ENCODE assay signal across 11 mouse cellular contexts in the genomic region with DNA sequence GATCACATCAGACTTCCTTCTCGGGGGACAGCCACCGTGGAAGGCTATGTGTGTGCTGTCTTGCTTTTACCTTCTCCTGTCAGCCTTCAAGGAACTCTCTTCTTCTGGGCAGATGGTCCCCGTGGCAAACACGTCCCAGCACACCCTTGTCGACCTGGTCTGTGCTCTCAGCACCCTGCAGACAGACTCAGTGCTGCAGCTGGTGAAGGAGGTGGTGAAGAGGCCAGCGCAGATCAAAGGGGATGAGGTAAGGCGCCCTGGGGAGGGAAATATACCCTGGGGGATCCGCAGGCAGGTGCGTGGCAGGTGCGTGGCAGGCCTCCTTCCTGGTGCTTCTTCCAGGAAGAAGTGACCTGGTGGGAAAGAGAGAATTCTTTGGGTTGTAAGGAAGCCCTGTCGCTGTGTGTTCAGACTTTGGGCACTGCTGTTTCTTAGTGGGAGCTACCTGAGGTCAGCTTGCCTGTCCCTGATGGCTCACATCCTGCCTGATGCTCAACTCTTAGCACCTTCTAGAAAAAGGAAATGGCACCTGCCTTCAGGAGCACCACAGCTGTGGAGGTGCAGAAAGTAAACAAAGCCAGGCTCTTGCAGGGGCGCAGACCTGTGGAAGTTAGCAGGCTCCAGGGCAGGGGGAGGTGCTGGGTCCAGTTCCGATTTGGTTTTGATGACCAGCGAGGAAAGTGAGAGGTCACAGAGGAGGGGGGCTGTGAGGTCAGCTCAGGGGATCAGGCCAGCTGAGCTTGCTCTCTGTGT. TPM values are rescaled to one million over a fixed set of nuclear protein-coding genes. Genes with fewer than 3 reads are reported as not detected.
DNase-seq lines count a peak whose midpoint lies in the region; ATAC-seq lines count a peak whose summit lies in the region.
"Had no signal": no experiment of that assay in that cellular context is flagged by ENCODE, and none has a peak within 500 bp of the region (broad histone marks: within the 10 kb centered on the region; RNA-seq: fewer than 3 reads in every experiment).

No protein-coding gene starts in this region.

- ATAC-seq in cerebellum, adult (ENCODE audit: insufficient number of reproducible peaks, low FRiP score, low TSS enrichment) = no peak
- ATAC-seq: liver, embryonic 12.5 days had no signal

- peak; percentile 39 for DNase-seq in A20 (ENCODE audit: low read depth, low spot score)
- DNase-seq in CD4-positive helper T cell, adult 2 months (ENCODE audit: low read depth, low spot score) = peak; percentile 60
- peak; percentile 53 for DNase-seq in induced T-regulatory cell, adult 2 months (ENCODE audit: low read depth)
- peak; percentile 72 for DNase-seq in thymus, postnatal 0 days (ENCODE audit: low spot score)
- DNase-seq in layer of hippocampus, adult 9-10 months (ENCODE audit: low spot score) = no peak
- no peak for DNase-seq in gastrocnemius, postnatal 4 days (ENCODE audit: low spot score in 2 of 2)
- DNase-seq: cerebellum, postnatal 14 days; gastrocnemius, postnatal 25 days; lung, embryonic 14.5 days had no signal

RNA-seq across cellular contexts. Expression of a gene that starts 54.5 kb away (rescaled TPM):
- polyA plus RNA-seq in thymus, postnatal 0 days (2015; fragmentation: Nextera tagmentation; extraction: Ambion mirVana) = 37.9 and 39.9 TPM in 2 replicates
- total RNA-seq in gastrocnemius, postnatal 4 days (2021) = 10 to 100 TPM; 35.5 to 50.6 TPM

Comparison
In these comparisons a context has a peak if more than half of its experiments do, and no peak if none do; other contexts are left out.
1. DNase-seq: peak in A20 (single experiment), CD4-positive helper T cell, adult 2 months (single experiment), induced T-regulatory cell, adult 2 months (single experiment) and thymus, postnatal 0 days (single experiment); none in layer of hippocampus, adult 9-10 months (single experiment) and gastrocnemius, postnatal 4 days (0 of 2).